Mouse (Mus musculus) heart, postnatal 14 days (tissue): ENCODE results near the gene Junb. TPM values are rescaled to one million over a fixed set of nuclear protein-coding genes. Genes with fewer than 3 reads are reported as not detected.

Experiments
- DNase-seq, 2 experiments: peaks; one replicate each; pipeline ENCODE4 v3.0.0; 2021 to 2022
- intact Hi-C: fragments of 180-260 bp; cut with DNase I; formaldehyde crosslinking; loops from one replicate; pipeline ENCODE4 v1.15.1; 2025
- total RNA-seq, 2 experiments: library from RNA; stranded (reverse); gene quantifications; 2 replicates each; pipeline ENCODE4 v1.2.3; 2021

Junb gene
- total RNA-seq, 2 experiments from 2014 or later = 11.2 to 13.9 TPM

DNA sequence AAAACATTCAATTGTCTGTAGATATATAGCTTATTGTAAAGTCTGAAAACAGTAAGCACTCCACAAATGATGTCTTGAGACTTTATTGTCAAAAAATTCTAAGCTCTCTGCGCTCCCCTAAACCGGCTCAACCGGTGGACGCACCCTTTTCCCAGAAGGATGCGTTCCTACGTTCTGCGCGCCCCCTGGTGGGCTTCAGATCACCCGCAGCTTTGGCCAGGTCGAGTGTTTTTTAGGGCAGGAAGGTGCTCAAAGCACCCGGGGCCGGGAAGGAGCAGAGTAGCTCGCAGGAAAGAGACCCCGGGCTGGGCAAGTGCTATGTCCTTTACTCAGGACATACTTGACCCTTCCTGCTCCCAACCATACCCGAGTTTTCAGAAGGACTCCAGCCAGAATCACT is 11.3 kb upstream of the Junb start:
- intact Hi-C loops = loop anchor here (1.0 kb wide), 1 partner anchor 15 kb away; no protein-coding TSS in a partner anchor
- DNase-seq = peak; percentile 94 to 97

DNA sequence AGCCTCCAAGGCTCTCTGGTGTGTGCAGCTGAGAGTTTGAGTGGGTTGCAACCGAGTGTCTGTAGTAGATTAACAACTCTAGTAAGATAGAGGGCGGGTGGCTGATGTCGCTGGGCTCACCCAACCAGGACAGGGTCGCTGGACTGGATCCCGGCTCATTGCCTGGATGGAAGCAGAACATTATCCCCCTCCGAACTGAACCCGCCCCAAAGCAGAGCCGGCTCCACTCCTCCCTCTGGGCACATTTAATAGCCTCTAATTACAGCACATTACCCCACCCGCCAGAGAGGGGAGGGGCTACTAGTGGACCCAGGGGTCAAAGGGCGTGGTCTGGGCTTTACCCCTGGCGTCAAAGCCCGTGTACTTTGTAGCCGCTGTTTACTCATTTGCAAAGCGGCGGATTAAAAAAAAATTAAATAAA is 10.8 kb upstream of the Junb start:
- intact Hi-C loops = loop anchor here (1.0 kb wide), 1 partner anchor 14 kb away; no protein-coding TSS in a partner anchor
- peak; percentile 60 to 61 for DNase-seq

DNA sequence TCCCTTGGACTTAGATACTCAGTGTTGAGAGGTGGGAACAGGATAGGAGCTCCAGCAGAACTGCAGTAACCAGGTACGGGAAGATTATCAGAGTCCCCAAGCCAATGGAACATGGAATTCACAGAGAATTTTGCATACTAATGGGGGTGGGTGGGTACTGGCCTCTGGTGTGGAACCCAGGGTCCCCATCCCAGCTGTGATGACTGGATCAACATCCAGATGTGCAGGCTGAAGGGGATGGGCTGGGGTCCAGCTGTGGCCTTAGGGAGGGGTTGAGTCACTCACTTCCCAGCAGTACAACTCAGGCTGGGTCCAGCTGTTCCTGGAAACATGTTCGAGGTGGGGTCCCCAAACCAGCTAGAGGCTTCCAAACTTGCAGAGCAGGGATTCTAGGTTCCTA is 9.4 kb upstream of the Junb start:
- peak; percentile 63 to 68 for DNase-seq
- intact Hi-C loops = no loop called here

DNA sequence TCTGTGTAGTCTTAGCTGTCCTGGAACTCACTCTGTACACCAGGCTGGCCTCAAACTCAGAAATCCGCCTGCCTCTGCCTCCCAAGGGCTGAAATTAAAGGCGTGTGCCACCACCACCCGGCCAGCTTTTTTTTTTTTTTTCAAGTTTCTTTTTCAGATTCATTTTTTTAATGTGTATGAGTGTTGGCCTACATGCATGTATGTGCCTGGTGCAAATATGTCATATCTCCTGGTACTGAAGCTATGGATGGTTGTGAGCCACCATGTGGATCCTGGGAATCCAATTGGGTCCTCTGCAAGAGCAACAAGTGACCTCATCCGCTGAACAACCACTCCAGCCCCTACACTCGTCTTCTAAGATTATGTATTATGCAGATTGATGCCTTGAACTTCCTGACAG is 8.9 kb upstream of the Junb start:
- intact Hi-C loops = no loop called here

DNA sequence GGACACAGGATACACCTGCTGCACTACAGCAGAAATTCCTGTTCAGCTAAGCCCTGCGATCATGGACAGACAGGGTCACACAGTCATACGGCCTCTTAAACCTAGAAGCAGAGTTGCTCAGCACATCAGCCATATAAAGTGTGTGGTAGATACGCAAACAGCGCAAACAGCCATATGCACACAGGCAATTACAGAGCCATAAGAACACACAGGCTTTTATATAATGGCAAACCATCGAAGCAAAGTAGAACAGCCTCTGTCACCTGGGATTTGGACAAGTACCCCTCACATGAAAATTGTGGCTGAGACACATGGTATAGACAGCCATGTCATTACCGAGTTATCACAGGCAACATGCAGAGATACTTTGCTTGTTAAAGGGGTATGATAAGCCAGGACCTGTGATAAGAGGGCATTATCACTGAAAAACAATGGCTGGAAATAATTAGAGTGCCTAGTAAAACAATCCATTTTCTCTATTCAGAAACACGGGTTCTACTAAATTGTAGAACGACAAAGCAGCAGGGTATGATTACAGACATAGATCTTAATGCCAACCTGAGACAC is 7.9 kb upstream of the Junb start:
- intact Hi-C loops = no loop called here
- no peak for DNase-seq

More for the DNA sequence above, 8.9 kb upstream of the Junb start:
- DNase-seq = no peak

DNA sequence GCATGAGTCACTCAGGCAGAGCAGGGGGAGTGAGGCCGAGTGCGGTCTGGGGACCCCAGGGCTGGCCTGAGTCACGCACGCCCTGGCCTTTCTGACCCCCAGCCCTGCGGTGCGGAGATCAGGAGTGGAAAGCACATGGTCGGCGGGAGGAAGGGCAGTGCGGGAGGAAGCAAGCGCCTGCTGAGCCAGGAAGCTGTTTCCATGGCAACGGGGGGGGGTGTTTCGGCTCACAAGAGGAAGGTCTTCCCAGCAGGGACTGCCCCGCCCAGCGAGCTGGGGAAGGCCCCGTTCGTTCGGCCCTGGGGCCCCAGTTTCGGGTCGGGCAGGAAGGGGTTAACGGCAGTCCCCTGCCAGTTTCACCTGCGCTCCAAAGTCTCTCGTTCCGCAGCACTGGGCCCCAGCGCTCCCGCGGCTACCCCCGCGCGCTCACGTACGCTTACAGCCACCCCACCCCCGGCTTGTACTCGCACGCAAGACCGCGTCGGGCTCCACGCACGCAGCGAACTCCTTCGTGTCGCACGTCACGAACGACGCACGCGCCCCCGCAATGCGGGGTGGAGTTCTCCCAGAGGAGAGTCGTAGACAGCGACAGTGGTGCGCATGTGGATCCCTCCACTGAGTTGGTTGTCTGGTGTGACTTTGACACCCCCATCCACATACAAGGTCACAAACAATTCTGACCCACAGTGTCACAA is 7.3 kb upstream of the Junb start:
- intact Hi-C loops = no loop called here
- DNase-seq = peak; percentile 88 to 89

DNA sequence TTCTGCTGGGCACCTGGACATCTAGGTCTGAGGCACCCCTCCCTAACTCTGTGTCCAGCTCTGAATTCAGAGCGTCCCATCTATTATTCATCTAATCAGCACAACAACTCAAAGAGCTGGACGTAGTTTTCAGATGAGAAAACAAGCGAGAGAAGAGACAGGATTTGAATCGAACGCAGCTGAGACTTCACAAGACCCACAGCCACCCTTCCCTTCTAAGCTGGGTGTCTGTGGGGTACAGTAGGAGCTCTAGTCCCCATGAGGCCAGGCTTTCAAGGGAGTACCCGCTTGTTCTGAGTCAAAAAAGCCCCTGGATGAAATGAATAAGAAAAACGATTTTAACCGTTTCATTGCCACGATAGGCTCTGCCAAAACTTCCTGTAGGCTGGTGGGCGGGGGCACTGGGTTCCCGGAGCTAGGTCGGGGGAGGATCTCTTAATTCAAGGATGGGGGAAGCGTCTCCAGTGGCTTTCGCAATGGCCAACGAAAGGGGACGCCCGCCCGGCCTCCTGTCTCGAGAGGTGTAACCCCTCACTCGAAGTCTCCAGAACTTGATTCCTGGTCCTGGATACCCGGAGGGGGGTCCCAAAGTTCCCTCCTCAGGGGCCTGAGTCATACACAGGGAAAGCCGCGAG is 6.6 kb upstream of the Junb start:
- intact Hi-C loops = no loop called here
- DNase-seq = no peak

DNA sequence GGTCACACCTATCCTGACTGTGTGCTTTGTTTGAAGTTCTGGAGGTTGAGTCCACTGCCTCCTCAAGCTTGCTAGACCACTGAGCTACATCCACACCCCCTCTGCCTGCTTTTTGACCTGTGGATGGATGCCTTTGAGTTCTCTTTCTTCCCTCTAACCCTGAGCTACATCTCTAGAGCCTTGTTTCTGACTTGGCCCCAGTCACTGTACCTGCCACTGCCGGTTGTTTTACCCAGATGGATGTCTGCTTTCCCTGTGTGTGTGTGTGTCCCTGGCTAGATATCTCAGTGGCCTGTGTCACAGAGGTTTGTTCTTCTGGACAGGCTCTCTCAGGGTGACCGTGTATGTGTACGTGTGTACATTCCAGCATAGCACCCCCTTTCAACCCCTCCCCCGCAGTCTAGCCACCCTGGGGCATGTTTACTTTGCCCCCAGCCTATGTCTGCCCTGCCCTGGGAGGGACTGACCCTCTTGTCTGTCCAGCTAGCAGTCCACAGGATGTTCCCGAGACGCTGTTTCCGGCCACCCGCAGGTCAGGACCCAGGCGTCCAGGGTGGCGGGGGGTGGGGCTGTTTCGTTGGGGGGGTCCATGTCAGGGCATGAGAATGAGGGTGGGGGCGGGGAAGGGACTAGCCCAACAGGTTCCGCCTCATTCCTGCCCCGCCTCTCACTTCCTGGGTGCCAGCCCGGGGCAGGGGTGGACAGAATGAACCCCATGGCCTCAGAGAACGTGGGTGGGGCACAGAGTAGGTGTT is 6.0 kb upstream of the Junb start:
- intact Hi-C loops = no loop called here
- DNase-seq = peak in 1 of 2 experiments; percentile 40

DNA sequence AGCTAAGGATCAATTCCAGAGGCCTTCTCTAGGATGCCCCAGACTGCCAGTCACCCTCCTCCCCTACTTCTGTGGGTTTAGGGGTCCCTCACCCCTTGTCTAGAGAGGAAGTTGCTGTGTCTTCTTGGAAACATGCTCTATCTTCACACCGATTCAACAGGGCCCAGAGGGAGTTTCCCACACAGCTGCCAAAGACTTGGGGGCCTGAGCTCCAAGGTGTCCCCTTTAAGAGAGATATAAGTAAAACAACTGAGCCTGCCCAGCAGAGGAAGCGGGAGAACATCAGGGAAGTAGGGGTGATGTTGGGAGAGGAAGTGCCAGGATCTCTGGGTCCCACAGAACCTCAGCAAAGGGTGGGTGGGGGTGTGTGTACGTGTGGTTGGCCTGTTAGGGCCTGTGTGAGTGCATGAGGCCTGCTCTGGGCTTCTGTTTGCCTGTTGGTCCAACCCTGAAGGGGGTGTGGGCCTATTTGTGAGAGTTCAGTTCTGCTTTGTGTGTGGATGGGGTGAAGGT is 4.0 kb upstream of the Junb start:
- intact Hi-C loops = no loop called here
- DNase-seq = no peak

DNA sequence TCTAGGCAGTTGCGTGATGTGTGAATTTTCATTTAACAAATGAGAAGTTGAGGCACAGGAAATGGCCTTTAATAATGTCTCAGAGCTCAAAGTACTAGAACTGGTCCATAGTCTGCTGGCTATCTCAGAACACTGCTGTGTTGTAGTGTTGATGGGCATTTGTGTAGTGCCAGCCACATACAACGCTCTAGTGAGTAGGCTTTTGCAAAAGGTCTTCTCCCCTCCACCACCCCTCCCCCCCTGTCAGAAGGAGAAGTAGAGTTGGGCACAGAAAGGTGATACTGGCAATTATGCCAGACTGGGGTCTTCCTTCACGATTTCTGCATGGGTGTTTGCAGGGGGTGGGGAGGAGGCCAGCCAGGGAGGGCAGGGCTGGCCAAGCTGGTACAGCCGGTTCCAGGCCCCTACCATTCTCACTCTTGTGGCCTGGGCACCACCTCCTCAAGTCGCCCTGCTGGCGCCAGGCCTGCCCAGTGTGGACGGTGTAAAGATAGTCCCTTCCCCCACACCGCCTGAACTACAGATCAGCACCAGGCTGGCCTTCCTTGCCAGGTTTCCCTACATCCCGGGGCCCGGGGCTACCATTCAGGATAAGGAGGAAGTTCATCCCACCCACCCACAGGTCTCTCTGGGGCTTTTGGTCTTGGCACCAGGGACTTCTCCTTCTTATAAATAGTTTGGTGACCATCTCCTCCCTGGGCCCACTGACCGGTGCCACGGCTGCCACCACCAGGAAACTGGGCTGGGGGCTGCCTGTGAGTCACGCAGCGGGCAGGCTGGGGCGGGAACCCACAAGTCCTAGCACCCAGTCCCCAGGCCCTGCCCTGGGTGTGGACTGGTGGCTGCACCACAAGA is 3.4 kb upstream of the Junb start:
- no peak for DNase-seq
- intact Hi-C loops = no loop called here

DNA sequence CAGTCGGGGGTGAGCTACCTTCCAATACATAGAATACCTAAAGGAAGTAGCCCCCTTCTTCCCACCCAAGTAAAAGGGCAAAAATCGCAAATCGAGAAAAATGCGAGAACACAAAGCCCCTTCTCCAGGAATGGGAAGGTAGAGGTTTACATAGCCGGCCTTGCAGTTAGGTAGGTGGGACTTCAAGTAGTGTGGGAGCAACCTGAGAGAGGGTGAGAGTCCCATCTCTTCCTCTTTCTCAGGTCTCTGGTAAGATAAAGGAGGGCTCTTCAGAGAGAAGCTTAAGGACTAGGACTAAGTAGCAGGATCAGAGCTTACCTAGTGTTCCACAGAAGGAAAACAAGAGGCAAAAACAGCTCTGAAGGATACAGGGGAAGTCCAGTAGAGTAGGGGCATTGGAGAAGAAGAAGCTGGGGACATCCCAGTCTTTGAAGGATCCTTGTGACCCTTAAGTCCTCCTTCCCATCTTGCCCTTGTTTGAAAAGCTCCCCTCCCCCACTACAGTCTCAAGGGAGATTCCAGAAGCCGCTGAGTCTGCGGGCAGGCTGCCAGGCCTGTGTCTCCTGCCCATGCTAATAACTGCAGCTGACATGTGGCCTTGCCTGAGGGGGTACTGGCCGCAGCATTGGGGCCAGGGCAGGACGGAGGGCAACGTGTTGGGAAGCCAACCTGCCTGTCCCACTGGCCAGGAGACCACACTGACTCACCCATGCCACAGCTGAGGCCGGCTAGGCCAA is 2.3 kb upstream of the Junb start:
- peak; percentile 83 to 85 for DNase-seq
- intact Hi-C loops = no loop called here

DNA sequence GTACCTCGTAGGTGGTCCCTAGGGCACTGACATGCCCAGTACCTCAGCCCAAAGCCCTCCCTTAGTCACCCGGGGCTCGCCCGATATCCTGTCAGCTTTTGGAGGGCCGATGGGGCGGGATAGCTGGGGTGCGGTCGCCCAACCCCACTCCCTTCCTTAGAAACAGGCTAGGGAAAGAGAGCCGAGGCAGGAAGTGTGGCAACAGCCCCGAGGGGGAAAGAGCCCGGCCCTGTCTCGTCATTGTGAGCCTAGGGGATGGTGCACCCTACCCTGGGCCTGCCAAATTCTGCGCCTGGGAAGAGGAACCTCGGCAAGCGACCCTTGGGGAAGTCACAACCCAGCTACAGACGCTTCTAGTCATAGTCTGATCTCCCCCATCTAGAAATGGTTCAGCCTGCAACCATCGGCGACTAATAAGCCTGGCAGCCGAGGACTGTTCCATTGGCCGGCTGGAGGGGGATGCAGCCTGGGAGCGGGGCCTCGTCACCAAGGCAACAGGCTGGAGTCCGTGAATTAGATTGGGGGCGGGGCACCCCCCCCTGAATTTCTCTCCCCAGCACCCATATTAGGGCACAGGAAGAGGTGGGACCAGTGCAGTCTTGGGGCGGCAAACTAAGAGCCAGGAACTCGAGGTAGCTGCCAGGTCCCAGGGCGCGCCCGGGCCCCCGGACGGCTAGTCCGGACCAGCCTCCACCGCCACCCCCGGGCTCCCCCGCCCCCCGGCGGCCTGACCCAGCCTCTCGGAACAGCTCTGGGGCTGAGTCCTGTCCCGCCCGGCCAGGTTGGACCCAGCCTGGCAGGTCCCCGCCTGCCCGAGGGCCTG is 1.3 kb upstream of the Junb start:
- peak; percentile 90 to 91 for DNase-seq
- intact Hi-C loops = no loop called here

DNA sequence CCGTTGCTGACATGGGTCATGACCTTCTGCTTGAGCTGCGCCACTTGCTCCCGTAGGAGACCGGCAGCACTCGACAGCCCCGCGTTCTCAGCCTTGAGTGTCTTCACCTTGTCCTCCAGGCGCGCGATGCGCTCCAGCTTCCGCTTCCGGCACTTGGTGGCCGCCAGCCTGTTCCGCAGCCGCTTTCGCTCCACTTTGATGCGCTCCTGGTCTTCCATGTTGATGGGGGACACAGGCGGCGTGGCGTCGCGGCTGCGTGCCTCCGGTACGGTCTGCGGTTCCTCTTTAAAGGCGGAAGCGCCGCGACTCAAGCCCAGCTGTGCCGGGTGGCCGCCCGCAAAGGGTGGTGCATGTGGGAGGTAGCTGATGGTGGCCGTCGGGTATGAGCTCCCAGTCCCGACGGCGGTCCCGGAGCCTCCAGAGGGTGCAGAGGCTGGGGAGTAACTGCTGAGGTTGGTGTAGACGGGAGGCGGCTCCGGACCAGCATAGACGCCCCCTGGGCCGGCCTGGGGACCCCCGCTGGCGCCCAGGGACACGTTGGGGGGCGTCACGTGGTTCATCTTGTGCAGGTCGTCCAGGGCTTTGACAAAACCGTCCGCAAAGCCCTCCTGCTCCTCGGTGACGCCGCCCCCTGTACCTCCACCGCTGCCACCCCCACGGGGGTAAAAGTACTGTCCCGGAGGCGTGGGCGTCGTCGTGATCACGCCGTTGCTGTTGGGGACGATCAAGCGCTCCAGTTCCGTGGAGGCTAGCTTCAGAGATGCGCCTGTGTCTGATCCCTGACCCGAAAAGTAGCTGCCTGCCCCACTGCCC is 877 bp downstream of the Junb start:
- intact Hi-C loops = no loop called here
- peak; percentile 72 to 77 for DNase-seq

DNA sequence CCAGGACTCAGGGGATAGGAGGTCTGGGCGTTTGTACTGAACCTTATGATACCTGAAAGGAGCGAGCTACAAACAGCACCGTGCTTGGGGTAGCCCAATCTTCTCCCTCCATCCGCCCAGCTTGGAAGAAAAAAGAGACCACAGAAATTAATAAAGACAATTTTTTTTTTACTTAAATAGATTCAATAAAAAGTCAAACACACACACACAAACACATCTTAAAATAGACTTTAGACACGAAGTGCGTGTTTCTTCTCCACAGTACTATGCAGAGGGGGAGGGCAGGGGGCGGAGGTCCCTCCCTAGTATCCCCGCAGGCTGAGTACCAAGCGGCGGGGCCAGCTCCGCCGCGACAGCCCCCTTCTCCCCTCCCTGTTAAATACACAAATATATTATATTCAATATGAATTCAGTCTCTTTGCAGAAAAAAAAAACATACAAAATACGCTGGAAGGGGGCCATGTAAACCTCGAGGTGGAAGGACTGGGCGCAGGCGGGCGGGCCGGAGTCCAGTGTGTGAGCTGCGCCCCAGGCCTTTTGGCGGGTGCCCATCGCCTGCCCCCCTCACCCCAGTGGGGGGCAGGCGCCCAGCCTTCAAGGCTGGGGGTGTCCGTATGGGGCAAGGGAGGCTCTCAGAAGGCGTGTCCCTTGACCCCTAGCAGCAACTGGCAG is 1.6 kb downstream of the Junb start:
- intact Hi-C loops = no loop called here
- DNase-seq = no peak

DNA sequence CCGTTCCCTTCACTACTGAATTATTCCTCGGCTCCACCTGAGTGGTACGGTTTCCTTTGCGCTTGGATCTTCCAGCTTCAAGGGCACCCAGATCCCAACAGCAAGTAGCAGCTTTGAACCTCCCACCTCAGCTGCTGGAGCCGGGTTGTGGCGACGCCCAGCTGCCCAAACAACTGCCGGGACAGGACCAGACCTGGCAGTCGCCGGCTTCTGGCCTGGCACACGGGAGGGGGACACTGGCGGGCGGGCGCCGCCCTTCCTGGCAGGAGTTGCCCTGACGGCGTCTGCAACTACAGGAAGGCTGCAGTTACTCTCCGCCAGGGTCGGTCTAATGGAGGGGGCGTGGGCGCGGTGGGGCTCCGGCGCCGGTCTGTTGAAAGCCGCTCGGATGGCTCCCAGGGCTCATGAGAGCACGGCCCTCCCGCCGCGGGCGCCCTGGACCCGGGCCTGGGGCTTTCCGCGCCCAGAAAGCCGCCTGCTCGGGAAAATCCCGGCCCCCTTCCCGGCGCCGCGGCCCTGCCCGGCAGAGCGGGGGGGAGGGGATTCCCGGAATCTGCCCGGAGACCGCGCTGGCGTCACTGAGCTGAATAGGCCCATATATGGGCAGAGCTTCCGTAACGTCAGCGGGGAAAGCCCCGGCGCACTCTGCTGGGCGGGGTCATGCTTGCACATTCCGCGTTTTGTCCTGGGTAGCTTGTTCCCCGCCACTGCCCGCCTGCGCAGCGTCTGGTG is 2.3 kb downstream of the Junb start:
- peak; percentile 96 to 97 for DNase-seq
- intact Hi-C loops = no loop called here

DNA sequence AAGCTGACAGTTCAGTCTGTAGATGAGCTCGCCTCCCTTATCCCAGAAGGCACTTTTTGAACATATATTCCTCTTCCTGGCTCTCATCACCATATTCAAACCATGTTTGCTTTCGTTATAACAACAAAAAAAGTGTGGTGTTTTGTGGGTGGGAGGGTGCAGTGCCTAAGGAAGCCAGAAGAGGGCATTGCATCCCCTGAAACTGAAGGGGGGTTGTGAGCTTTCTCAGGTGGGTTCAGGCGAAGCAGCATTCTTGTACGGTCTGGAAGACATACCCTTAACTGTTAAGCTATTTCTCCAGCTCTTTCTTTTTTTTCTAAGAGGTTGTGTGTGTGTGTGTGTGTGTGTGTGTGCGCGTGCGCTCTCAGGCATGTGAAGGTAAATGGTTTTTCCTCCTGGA is 3.1 kb downstream of the Junb start:
- peak; percentile 66 to 81 for DNase-seq
- intact Hi-C loops = loop anchor here (1.0 kb wide), 1 partner anchor 14 kb away; no protein-coding TSS in a partner anchor
